Mouse (Mus musculus): ENCODE measurements around the gene Inpp5b.

Inpp5b gene

GRCm38 (mm10) chr4:124811347-124811975 lies 69.8 kb downstream of the Inpp5b start:
- WGBS = 22% methylated on average over 9 of the region's 9 CpGs

GRCm38 (mm10) chr4:124815901-124816300 lies 74.3 kb downstream of the Inpp5b start:
- 65% methylated on average over 11 of the region's 11 CpGs for WGBS

GRCm38 (mm10) chr4:124817803-124818202 lies 76.2 kb downstream of the Inpp5b start:
- 51% methylated on average over 6 of the region's 6 CpGs for WGBS

- WGBS = 91% methylated on average over 4 of the region's 4 CpGs
Observed at GRCm38 (mm10) chr4:124818832-124819231, 77.2 kb downstream of the Inpp5b start.

GRCm38 (mm10) chr4:124824967-124825366 lies 83.3 kb downstream of the Inpp5b start:
- 94% methylated on average over 6 of the region's 6 CpGs for WGBS

- WGBS = 96% methylated on average over 21 of the region's 21 CpGs
Observed at GRCm38 (mm10) chr4:124825371-124825965, 83.8 kb downstream of the Inpp5b start.

- 69% methylated on average over 5 of the region's 5 CpGs for WGBS
Observed at GRCm38 (mm10) chr4:124829671-124830070, 88.0 kb downstream of the Inpp5b start.

GRCm38 (mm10) chr4:124832796-124833195 lies 91.1 kb downstream of the Inpp5b start:
- WGBS = 94% methylated on average over 10 of the region's 10 CpGs

- WGBS = 68% methylated on average over 14 of the region's 14 CpGs
Observed at GRCm38 (mm10) chr4:124838035-124838700, 96.5 kb downstream of the Inpp5b start.

- 97% methylated on average over 1 of the region's 1 CpGs for WGBS
Observed at GRCm38 (mm10) chr4:124840998-124841397, 99.3 kb downstream of the Inpp5b start.

- WGBS = 59% methylated on average over 11 of the region's 11 CpGs
Observed at GRCm38 (mm10) chr4:124843493-124843892, 101.8 kb downstream of the Inpp5b start.

GRCm38 (mm10) chr4:124847573-124847972 lies 105.9 kb downstream of the Inpp5b start:
- 4% methylated on average over 8 of the region's 8 CpGs for WGBS

GRCm38 (mm10) chr4:124849631-124850260 lies 108.1 kb downstream of the Inpp5b start:
- 1% methylated on average over 24 of the region's 24 CpGs for WGBS

GRCm38 (mm10) chr4:124850261-124850913 lies 108.7 kb downstream of the Inpp5b start, which contains the start of gene Yrdc:
TSS of gene Yrdc (plus strand) at chr4:124850679.
- WGBS = 1% methylated on average over 85 of the region's 90 CpGs

All from cerebral cortex, adult 2 months (tissue).